Mouse (Mus musculus) retina, postnatal 7 days (tissue): ENCODE measurements around the gene Shq1.

Experiments used
- DNase-seq: peaks from one replicate; pipeline ENCODE4 v3.0.0-alpha.2; 2012; ENCODE audit warnings: low read depth, low spot score

Gene Shq1

GRCm38 (mm10) chr6:100532326-100532725, 138.6 kb downstream of the Shq1 start:
- DNase-seq, result no peak

GRCm38 (mm10) chr6:100529673-100530072, 141.3 kb downstream of the Shq1 start:
- no peak for DNase-seq

DNA sequence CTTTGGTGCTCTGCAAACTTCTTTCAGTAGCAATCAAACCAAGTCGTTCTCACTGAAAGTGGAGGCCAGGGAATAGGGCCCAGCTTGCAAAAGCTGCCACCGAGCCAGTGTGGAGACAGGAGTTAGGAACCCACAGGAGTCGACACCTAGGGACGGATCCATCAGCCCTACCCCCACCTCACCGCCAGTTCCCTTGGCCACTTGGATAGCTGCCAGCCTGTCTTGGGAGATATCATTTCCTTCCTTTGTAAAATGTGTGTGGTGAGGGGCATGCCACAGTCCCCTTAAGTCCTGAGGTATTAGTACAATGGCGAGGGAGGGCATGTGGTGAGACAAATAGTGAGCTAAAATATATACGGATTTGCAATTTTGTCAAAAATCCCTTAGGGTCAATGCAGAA, 142.4 kb downstream of the Shq1 start:
- no peak for DNase-seq

- no peak for DNase-seq
Measured at GRCm38 (mm10) chr6:100527972-100528371, 143.0 kb downstream of the Shq1 start.

DNA sequence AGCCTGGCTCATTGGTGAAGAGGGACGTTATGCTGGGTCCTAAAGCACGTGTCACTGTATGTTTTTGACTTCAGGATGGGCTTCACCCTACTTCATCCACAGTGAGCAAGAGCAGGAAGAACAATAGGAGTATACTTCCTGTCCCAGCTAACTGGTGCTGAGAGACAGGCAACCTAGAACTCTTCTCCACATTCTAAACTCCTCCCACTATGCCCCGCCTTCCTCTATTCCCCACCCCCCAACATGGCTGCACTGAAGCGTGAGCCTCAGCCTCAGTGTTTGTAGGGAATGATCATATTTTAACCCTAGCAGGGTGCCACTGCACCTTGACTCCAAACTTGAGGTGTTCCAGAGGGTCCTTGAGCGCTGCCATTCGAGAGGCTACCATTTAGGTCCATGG, 143.8 kb downstream of the Shq1 start:
- DNase-seq, result no peak

DNA sequence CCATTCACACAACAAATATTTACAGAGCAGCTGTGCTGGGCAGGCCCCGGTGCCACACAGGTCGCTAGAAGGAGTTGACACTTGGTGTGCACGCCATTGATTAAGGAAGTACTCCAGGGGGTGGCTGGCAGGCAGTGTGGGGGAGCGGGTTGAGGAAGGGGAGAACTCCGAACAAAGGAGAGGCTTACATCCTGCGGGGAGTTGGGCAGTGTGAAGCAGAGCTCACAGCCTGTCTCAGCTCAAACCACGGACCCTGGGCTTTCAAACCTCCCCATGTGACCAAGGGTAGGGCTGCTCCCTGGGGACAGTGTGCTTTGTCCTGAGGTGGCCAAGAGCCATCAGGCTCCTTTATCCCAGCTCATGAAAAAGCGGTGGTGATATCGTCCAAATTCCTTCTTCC, 144.9 kb downstream of the Shq1 start:
- DNase-seq, result no peak

- no peak for DNase-seq
Measured at GRCm38 (mm10) chr6:100525496-100525895, 145.5 kb downstream of the Shq1 start.

GRCm38 (mm10) chr6:100522495-100522894, 148.5 kb downstream of the Shq1 start:
- DNase-seq, result no peak

DNA sequence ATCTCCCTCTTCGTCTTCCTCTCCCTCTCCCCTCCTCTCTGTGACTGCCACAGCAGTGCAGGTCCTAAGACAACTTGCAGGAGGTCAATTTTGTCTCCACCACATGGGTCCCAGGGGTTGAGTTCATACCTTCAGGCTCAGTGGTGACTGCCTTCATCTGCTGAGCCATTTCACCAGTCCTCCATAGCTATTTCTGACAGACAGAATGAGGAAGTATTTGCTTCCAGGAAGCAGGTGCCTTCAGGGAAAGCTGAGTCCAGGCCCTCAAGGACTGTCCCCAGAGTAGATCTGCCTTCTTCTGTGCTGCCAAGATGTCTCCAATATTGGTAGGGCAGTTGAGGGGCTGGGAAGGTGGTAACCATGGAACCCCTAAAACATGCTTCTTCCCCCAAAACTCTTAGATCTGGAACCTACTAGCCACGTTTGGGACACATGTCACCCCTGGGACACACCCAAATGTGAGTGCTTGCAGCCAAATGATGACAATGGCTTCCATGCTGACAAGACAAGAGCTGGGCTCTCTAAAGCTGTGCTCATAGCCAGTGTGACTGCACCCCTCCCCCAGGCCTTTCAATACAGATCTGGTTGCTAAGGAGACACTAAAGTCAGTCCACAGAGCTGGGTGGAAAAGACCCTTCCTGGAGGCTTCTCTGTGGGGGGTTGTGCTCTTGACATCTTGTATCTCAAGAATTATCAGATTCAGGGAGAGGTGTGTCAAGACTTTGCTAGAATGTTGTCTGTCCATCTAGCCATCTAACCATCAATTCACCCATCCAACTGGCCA, 149.2 kb downstream of the Shq1 start:
- no peak for DNase-seq

DNA sequence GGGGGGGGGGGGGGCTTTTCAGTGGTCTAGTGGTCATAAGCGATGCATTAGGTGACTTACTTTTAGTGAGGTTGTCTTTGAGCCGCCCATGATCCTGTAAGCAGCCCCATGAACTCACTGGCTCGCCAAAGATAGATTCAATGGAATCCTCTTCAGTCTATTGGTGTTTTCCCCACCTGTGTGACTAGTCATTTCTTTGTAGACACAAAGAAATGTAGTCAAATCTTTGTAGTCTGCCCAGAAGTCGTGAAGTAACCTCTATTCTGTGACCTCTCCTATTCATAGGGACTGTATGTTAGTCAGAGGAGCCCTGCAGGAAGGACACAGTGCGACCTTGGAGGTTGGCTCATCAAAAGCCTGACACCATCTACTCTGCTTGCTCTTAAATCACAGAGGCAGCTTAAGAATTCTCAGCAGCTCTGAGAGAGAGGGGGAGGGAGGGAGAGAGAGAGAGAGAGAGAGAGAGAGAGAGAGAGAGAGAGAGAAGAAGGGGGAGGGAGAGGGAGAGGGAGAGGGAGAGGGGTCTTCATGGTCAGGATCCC, 150.3 kb downstream of the Shq1 start:
- DNase-seq, result no peak

DNA sequence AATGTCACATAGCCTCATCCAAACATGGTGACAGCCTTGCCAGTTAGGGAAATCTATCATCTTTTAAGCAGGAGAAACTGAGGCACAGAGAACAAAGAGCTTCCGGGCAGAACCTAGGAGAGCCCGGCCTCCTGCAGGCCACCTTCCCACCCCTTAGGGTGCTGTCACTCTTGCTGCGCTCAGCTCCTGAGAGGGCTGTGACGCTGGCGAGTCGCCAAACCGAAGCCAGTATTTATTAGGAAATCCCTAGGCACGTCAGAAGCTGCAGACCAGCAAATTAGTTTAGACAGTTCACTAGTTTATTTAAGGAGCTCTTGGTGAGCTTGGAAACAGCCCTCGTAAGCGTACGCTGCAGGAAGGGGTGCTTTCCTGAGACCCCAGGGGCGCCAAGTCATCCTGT, 151.1 kb downstream of the Shq1 start:
- DNase-seq, result no peak
